Comparison of ENCODE assay signal across 33 mouse cellular contexts in the genomic region with DNA sequence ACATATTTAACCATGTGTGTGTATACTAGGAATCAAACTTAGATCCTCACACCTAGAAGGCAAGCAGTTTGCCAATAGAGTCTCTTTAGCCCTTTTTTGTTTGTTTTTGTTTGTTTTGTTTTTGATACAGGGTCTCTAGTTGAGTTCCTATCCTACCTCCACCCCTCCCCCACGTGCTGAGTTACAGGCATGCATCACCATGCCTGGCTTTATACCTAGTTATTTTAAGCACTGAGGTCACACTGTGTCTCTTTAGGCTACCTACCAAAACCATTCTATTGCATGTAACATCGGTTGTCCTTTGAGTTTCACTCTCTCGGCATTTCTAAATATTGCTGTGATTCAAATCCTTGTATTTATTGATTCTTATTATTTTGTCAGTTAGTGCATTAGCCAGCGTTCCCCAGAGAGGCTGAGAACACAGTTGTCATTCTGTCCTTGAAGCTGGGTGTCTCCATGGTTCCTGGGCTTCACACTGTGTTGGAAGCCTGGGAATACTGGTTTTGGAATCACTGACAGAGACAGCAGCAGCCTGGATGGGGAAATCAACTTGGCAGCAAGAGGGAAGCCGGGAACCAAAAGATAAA. TPM values are rescaled to one million over a fixed set of nuclear protein-coding genes. Genes with fewer than 3 reads are reported as not detected.
DNase-seq lines count a peak whose midpoint lies in the region; ATAC-seq and TF ChIP-seq lines count a peak whose summit lies in the region.
"Had no signal": no experiment of that assay in that cellular context is flagged by ENCODE, and none has a peak within 500 bp of the region (broad histone marks: within the 10 kb centered on the region; RNA-seq: fewer than 3 reads in every experiment).

No protein-coding gene starts in this region.

- ATAC-seq in heart, postnatal 0 days (ENCODE audit: insufficient read depth, low read depth) = peak; percentile 71; the same call in 1 of the 2 replicates
- ATAC-seq: forebrain, embryonic 13.5 days; inflammation-experienced regulatory T-cells, adult 6 months had no signal

- peak overlapping the region; percentile 20; the same call in 1 of the 2 replicates for H3K4me2 ChIP-seq in heart, postnatal 0 days (ENCODE audit: low read depth, low read length)
- H3K4me2 ChIP-seq: forebrain, embryonic 13.5 days; hindbrain, embryonic 14.5 days; limb, embryonic 13.5 days; liver, embryonic 13.5 days had no signal

- no peak overlapping the region for H3K9ac ChIP-seq in heart, postnatal 0 days (replicated peaks; ENCODE audit: low read depth, low read length)
- H3K9ac ChIP-seq: forebrain, embryonic 13.5 days; hindbrain, embryonic 14.5 days; limb, embryonic 13.5 days; liver, embryonic 13.5 days had no signal

- H3K9me3 ChIP-seq in heart, postnatal 0 days (replicated peaks; ENCODE audit: control insufficient read depth, low read length) = no peaks in the 10 kb centered on the region
- H3K9me3 ChIP-seq: forebrain, embryonic 13.5 days; G1E; limb, embryonic 13.5 days; liver, embryonic 13.5 days had no signal

- intact Hi-C loops in gastrocnemius, adult 2 months (cut with DNase I) = no loop called here

- WGBS in heart, postnatal 0 days = 25% methylated on average over 5 of the region's 5 CpGs

- TF ChIP-seq EP300 in heart, postnatal 0 days (IDR thresholded peaks at IDR 0.05; ENCODE audit: low read depth) = no peak

- TF ChIP-seq CTCF in gastrocnemius, adult 2 months (IDR thresholded peaks at IDR 0.05) = no peak
- no peak for TF ChIP-seq CTCF in layer of hippocampus, adult 2 months (conservative IDR thresholded peaks at IDR 0.05)
- TF ChIP-seq CTCF in heart, postnatal 0 days (IDR thresholded peaks at IDR 0.05; ENCODE audit: low read depth) = no peak

- peak overlapping the region; percentile 68 for H3K27ac ChIP-seq in gastrocnemius, adult 2 months
- peak overlapping the region; percentile 48; the same call in 1 of the 2 replicates for H3K27ac ChIP-seq in layer of hippocampus, adult 2 months
- H3K27ac ChIP-seq in heart, postnatal 0 days (ENCODE audit: low read depth) = peak overlapping the region; percentile 88
- H3K27ac ChIP-seq: forebrain, embryonic 13.5 days; hindbrain, embryonic 14.5 days; limb, embryonic 13.5 days; liver, embryonic 13.5 days; macrophage had no signal

- peak overlapping the region; percentile 2; the same call in 1 of the 2 replicates for H3K4me3 ChIP-seq in gastrocnemius, adult 2 months
- H3K4me3 ChIP-seq in layer of hippocampus, adult 2 months = no peak overlapping the region
- H3K4me3 ChIP-seq in heart, postnatal 0 days (ENCODE audit: low read depth, low read length) = no peak overlapping the region
- H3K4me3 ChIP-seq: forebrain, embryonic 13.5 days; limb, embryonic 13.5 days; liver, embryonic 13.5 days had no signal

- H3K27me3 ChIP-seq in heart, postnatal 0 days (ENCODE audit: control insufficient read depth, insufficient read depth, low read length) = no peaks in the 10 kb centered on the region

- H3K36me3 ChIP-seq in heart, postnatal 0 days (replicated peaks; ENCODE audit: control insufficient read depth, insufficient read depth, low read length) = no peaks in the 10 kb centered on the region
- H3K36me3 ChIP-seq: G1E; limb, embryonic 13.5 days; liver, embryonic 13.5 days had no signal

- H3K4me1 ChIP-seq in heart, postnatal 0 days (ENCODE audit: control insufficient read depth, insufficient read depth) = no peaks in the 10 kb centered on the region

- peak; percentile 63 for DNase-seq in gastrocnemius, adult 2 months
- DNase-seq in gastrocnemius, adult 8-10 months (ENCODE audit: low spot score in 2 of 2) = no peak
- peak in 1 of 2 experiments; percentile 32 for DNase-seq in layer of hippocampus, adult 2 months (ENCODE audit: low spot score in 2 of 2)
- no peak for DNase-seq in layer of hippocampus, postnatal 25 days (ENCODE audit: extremely low spot score in 1 of 2, low spot score in 1 of 2)
- peak; percentile 83 for DNase-seq in heart, postnatal 0 days (ENCODE audit: low spot score)
- DNase-seq in lung, adult 18-20 months = no peak
- DNase-seq in embryo, embryonic 10 days (ENCODE audit: low spot score) = no peak
- DNase-seq: adrenal gland, postnatal 10 days; cerebellum, adult 8-10 months; kidney, adult 11 months; kidney, postnatal 14 days; liver, embryonic 13.5 days; lung, adult 2 months; lung, postnatal 10 days; midbrain, embryonic 14.5 days; right cerebral cortex, postnatal 25 days; thymus, adult 2 months; thymus, postnatal 4 days had no signal

RNA-seq across cellular contexts. Expression of a gene that starts 28.4 kb away (rescaled TPM):
- 1 to 10 TPM; 3.3 to 9.2 TPM for total RNA-seq in gastrocnemius, adult 2 months (2021)
- total RNA-seq in gastrocnemius, adult 8-10 months (2022) = 1 to 10 TPM; 2.5 to 3.6 (median 3.2) TPM
- 1 to 10 TPM; 2.1 to 3.1 TPM for total RNA-seq in layer of hippocampus, adult 2 months (2021)
- total RNA-seq in layer of hippocampus, postnatal 25 days (2021) = 1 to 10 TPM; 2.3 to 2.8 TPM
- 4.5 and 14.7 TPM in 2 replicates for total RNA-seq in heart, postnatal 0 days (2014; rRNA removed; ENCODE audit: low replicate concordance)
- polyA plus RNA-seq in heart, postnatal 0 days (2015; fragmentation: Nextera tagmentation; extraction: Ambion mirVana) = 7.1 and 8.6 TPM in 2 replicates
- total RNA-seq: G1E; hematopoietic stem cell, adult 5-6 weeks; monocyte, adult 5-6 weeks; neutrophil, adult 5-6 weeks had no signal
- polyA plus RNA-seq: inflammation-experienced regulatory T-cells, adult 6 months; macrophage had no signal

RNA-seq across cellular contexts. Expression of a gene that starts 40.6 kb away (rescaled TPM):
- not detected for total RNA-seq in gastrocnemius, adult 2 months (2021)
- total RNA-seq in gastrocnemius, adult 8-10 months (2022) = not detected
- total RNA-seq in layer of hippocampus, adult 2 months (2021) = not detected
- total RNA-seq in layer of hippocampus, postnatal 25 days (2021) = not detected
- 0.84 and 1.7 TPM in 2 replicates for total RNA-seq in heart, postnatal 0 days (2014; rRNA removed; ENCODE audit: low replicate concordance)
- polyA plus RNA-seq in heart, postnatal 0 days (2015; fragmentation: Nextera tagmentation; extraction: Ambion mirVana) = 0.33 and 0.55 TPM in 2 replicates
- total RNA-seq: G1E; hematopoietic stem cell, adult 5-6 weeks; layer of hippocampus, postnatal 10 days; left cerebral cortex, adult 8-10 months; left cerebral cortex, postnatal 36 days; monocyte, adult 5-6 weeks; neutrophil, adult 5-6 weeks had no signal
- polyA plus RNA-seq: embryonic facial prominence, embryonic 11.5 days; forebrain, embryonic 13.5 days; G1E; inflammation-experienced regulatory T-cells, adult 6 months; kidney, embryonic 14.5 days; limb, embryonic 13.5 days; liver, embryonic 13.5 days; macrophage; midbrain, embryonic 14.5 days; neural tube, embryonic 11.5 days had no signal

Comparison
In these comparisons a context has a peak if more than half of its experiments do, and no peak if none do; other contexts are left out.
1. DNase-seq: peak in gastrocnemius, adult 2 months (single experiment) and heart, postnatal 0 days (single experiment); none in gastrocnemius, adult 8-10 months (0 of 2), layer of hippocampus, postnatal 25 days (0 of 2), lung, adult 18-20 months (0 of 2) and embryo, embryonic 10 days (single experiment).
2. Peak in every context shown above with its lines, with median percentiles within 50 percentile points of each other: H3K27ac ChIP-seq.